Mouse (Mus musculus): Measurements from ENCODE around the gene Chp1.

DNA sequence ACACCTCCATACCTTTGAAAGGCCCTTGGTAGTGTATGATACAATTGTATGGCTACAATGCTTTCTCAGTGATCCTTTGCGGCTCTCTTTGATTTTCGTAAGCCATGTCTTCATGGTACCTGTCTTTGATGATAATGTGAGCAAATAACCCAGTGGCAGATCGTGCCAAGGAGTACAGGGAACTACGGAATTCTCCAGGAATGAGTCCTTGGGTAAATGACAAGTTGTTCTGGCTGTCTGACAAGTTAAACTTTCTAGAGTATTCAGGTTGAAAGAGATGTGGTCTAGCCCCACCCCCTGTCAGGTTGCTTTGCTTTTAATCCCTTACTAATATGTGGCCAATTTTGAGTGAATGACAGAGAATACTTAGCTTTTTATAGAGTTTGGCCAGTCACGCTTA is 1.2 kb downstream of the Chp1 start:
- TF ChIP-seq NANOG (IDR thresholded peaks at IDR 0.05; ENCODE audit: borderline replicate concordance, low read length) (no peak), CTCF (conservative IDR thresholded peaks at IDR 0.05; ENCODE audit: low read length) (no peak)
